Mouse (Mus musculus): ENCODE results near the gene Fut8.
"Not testable (repeated sequence)": the region's sequence is repeated elsewhere in the genome, so short reads cannot be mapped to it uniquely, and the experiment has no call there.

The Fut8 gene

GRCm38 (mm10) chr12:77505431-77505830 lies 267.5 kb downstream of the Fut8 start:
- no peak for DNase-seq

DNA sequence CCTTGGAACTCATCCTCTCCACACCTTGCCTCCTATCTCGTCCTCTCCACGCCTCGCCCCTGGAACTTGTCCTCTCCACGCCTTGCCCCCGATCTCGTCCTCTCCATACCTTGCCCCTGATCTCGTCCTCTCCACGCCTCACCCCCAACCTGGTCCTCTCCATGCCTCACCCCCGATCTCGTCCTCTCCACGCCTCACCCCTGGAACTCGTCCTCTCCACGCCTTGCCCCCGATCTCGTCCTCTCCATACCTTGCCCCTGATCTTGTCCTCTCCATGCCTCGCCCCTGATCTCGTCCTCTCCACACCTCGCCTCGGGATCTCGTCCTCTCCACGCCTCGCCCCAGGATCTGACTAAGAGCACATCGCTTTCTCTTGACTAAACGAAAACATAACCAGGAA lies 269.8 kb downstream of the Fut8 start:
- DNase-seq = no peak

DNA sequence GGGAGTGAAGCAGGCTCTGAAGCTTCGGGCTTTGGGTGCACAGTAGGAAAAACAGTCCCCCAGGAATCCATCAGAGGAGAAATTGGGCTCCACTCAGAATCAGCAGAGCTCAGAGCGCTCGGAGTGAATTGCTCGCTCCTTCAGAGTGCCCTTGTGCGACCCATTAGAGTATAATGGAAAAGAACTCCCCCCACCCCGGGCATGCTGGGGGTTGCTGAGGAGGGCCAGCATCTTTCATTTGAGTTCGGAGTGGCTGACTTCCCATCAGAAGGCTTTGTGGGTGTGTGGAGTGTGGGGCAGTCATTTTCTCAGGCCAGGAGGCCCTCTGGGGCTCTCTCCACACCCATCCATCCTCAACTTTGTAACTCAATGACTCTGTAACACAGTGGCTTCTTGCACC lies 272.8 kb downstream of the Fut8 start:
- no peak for DNase-seq

- DNase-seq = no peak
These were observed 273.3 kb downstream of the Fut8 start for GRCm38 (mm10) chr12:77511206-77511605.

- DNase-seq = no peak
These were observed 273.7 kb downstream of the Fut8 start for GRCm38 (mm10) chr12:77511631-77512030.

DNA sequence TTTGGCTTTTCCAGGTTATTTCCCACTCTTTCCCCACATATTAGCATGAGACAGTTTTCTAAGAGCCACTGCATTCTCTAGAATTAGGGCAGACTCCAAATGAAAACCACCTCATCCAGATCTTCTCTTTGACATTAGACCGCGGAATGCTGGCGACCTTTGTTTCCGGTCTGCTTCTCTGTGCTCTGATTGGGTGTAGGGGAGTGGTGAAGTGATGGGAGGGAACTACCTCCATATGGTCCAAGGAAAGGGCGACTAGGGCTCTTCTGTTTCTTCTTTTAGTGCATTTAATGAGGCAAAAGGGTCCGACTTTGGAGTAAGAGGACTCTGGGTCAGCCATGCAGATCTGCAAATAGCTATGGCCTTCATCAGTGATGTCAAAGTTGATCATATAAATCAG lies 278.9 kb downstream of the Fut8 start:
- no peak for DNase-seq

GRCm38 (mm10) chr12:77517691-77518090 lies 279.8 kb downstream of the Fut8 start:
- no peak for DNase-seq

GRCm38 (mm10) chr12:77519534-77520102 lies 281.7 kb downstream of the Fut8 start:
- no peak for DNase-seq

DNA sequence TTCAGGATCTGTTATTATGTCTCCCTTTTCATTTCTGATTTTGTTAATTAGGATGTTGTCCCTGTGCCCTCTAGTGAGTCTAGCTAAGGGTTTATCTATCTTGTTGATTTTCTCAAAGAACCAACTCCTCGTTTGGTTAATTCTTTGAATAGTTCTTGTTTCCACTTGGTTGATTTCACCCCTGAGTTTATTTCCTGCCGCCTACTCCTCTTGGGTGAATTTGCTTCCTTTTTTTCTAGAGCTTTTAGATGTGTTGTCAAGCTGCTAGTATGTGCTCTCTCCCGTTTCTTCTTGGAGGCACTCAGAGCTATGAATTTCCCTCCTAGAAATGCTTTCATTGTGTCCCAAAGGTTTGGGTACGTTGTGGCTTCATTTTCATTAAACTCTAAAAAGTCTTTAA lies 286.1 kb downstream of the Fut8 start:
- DNase-seq = not testable (repeated sequence)
